Mouse (Mus musculus): ENCODE measurements around the gene Olfr1156.

- TF ChIP-seq CTCF (IDR thresholded peaks at IDR 0.05; ENCODE audit: low read depth, low read length) (no peak), EP300 (IDR thresholded peaks at IDR 0.05; ENCODE audit: insufficient read depth, low read depth, low read length) (no peak), POLR2A (IDR thresholded peaks at IDR 0.05; ENCODE audit: insufficient read depth, low read length) (no peak)
Observed at GRCm38 (mm10) chr2:87953000-87953399, at the start of gene Olfr1156.

Data from ES-Bruce4 (cell line).